Mouse (Mus musculus) right cerebral cortex, postnatal 25 days (tissue): ENCODE measurements at regions not wholly inside any gene's neighbourhood (a gene's known extent, or its start where the extent isn't known, plus 50 kb on each side); places are given as distances from the start of the nearest gene placed in this dataset.
A peak's percentile ranks its signal among the peaks of the same experiment; 100 is the strongest.

Source experiments
- DNase-seq: peaks from one replicate; pipeline ENCODE4 v3.0.0; 2022

- DNase-seq = no peak
Observed at GRCm38 (mm10) chr6:117514831-117515230, 326.1 kb upstream of the Zfp637 start.

GRCm38 (mm10) chr6:117516906-117517305 lies 324.1 kb upstream of the Zfp637 start:
- no peak for DNase-seq

GRCm38 (mm10) chr6:117518939-117519338 lies 322.0 kb upstream of the Zfp637 start:
- DNase-seq = no peak

DNA sequence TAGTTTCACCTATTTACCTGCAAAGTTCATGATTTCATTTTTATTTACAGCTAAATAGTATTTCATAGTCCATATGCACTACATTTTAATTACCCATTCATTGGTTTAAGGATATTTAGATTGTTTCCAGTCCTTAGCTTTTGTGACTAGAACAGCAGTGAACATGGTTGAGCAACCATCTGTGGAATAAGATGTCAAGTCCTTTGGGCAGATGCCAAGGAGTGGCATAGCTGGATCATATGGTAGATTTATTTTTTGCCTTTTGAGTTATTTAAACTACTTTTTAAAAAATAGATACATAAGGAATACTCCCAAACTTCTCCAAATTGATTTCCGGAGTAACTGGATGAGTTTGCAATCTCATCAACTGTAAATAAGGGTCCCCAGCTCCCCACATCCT lies 321.5 kb upstream of the Zfp637 start:
- no peak for DNase-seq

- no peak for DNase-seq
Observed at GRCm38 (mm10) chr6:117526161-117526935, 314.6 kb upstream of the Zfp637 start.

GRCm38 (mm10) chr6:117527526-117527925 lies 313.5 kb upstream of the Zfp637 start:
- DNase-seq = no peak

DNA sequence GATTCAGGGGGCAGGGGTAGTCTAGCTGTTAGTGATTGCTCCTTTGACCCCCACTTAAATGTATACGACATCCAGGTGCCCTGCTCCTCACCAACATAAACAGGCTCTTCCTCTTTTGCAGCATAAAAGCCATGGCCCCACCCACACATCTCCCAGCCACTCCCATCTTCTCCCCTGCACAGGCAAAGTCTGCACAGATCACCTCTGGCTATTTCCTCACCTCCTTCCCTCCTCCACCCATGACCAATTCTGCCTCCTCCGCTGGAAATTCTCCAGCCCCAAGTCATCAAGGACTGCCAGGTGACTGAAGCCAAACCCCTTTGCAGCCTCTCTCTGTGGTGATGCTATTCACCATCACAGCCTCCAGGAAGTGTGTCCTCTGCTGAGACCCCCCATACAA lies 306.8 kb upstream of the Zfp637 start:
- DNase-seq = no peak

GRCm38 (mm10) chr6:117534991-117535390 lies 306.0 kb upstream of the Zfp637 start:
- DNase-seq = no peak

DNA sequence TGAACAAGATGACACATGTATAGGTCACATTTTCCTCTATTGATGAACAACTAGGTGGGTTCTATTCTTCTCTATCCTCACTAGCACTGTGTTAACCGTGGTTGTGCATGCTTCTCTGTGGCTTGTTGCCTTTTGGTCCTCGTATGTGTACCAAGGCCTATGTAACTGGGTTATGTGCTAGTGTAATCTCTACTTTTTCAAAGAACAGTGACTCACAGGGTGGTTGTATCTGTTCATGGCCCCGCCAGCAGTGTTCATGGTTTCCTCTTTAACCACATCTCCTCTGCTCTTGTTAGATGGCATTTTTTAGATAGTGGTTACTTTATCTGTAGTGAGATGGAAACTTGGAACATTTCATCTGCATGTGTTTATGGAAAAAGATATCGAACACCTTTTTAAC lies 304.9 kb upstream of the Zfp637 start:
- DNase-seq = no peak

- no peak for DNase-seq
Observed at GRCm38 (mm10) chr6:117542431-117542830, 298.5 kb upstream of the Zfp637 start.

DNA sequence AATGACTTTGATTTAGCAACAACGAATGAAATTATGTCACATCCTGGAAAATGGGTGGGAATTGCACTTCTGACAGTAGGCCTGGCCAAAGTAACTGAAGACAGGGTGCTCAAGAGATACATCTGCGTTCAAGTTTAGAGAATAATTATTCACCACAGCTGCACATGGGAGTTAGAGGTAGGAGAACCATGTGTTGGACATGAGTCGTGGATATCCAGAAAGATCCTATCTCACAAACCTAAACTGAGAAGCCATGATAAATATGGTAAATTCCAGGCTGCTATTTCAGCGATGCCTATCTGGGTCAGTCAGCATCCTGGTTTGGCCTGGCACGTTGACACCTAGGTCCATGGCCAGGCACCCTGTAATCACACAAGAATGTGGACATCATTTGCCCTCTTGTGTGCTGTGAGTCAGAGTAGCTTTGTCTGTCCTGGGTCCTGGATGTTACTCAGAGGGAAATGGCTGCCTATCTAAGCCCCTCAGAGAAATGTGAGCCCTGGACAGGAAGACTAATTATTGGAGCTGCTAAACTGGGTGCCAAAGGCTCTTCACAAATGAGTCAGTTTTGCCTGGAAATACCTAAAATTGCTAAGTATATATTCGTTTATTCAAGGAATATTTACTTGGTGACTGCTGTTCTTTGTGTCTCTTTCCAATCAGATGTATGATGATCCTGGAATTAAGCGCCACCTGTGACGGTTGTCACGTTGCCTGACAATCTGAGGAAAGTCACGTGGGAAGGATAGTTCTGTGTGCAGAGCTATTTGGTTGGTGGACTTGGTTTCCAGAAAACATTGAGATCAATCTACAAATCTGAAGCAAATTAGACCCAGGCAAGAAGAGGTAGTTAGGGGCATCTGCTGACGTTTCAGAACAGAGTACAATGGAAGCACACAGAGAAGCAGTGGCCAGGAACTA lies 296.4 kb upstream of the Zfp637 start:
- DNase-seq = no peak

- DNase-seq = no peak
Observed at GRCm38 (mm10) chr6:117550930-117551329, 290.1 kb upstream of the Zfp637 start.

DNA sequence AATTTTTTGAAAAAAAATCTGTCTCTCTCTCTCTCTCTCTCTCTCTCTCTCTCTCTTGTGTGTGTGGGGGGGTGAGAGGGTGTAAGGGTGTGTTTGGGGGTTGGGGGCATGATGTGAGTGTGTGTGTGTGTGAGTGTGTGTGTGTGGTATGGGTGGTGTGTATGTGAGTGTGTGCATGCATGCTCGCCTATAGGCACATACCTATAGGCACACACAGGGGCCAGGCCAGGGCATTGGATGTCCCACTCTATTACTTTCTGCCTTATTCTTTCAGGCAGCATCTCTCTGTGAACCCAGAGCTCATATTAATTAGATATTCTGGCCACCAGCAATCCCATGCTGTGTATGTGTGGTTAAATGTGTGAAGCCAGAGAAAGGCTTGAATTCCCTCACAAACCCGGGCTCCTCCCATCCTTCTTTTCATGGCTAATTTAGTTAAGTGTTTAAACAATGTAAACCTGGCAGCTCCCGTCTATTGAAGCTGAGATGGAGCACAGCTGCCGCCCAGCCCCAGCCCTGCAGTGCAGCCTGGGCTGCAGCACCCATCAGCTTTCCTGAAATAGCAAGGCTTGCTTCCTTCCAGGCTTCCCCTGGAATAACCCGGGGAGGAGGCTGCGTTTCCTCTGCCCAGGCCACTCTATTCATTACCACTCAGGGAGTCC lies 288.8 kb upstream of the Zfp637 start:
- peak; percentile 17 for DNase-seq

GRCm38 (mm10) chr6:117563159-117563558 lies 277.8 kb upstream of the Zfp637 start:
- no peak for DNase-seq

GRCm38 (mm10) chr6:117563704-117564103 lies 277.3 kb upstream of the Zfp637 start:
- DNase-seq = no peak

GRCm38 (mm10) chr6:117566786-117567185 lies 274.2 kb upstream of the Zfp637 start:
- DNase-seq = no peak

DNA sequence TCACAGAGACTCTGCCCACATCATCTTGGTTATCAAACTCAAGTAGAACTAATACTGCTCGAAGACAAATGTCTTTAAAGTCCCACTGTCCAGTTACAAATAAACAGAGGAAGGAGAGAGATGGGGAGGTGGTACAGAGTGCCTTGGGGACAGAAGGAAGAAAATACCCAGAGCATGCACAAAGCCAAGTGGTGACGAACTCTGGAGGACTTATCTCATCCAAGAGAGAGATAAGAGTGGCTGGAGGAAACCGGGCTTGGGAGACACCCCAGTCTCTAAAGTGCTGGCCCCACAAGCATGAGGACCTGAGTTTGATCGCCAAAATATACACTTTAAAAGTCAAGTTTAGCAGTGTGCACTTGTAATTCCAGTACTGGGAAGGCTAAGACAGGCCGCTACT lies 273.3 kb upstream of the Zfp637 start:
- DNase-seq = no peak

DNA sequence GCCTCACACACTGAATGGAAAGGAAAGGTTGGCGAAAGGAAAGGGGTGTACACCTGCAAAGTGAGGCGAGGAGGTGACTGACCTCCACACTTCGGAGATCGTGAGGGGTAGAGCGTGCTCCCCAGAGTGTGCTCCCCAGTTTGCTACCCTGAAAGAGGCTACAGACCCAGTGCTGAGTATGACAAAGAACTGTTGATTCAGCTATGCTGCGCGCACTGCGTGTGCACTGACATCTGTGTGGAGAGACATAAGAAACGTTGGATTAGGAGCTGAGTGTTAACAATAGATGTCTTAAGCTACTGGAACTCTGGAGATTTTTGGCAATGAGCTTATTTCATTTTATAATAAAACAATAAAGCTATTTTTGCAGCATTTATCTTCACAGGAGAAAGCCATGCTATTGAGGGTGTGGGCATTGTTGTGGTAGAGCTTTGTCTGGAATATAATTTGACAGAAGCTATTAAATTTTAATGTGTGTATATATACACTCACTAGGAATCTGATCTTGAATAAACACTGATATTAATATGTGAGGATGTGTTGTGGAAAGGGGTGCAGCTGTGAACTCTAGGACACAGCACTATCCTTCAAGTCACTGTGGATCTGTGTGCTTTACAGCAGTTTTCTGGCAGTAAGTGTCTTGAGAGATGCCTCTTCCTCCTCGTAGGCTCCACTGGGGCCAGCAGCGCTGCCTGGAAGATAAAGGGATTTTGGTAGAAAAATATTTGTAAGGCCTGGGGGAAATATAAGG lies 271.2 kb upstream of the Zfp637 start:
- no peak for DNase-seq

DNA sequence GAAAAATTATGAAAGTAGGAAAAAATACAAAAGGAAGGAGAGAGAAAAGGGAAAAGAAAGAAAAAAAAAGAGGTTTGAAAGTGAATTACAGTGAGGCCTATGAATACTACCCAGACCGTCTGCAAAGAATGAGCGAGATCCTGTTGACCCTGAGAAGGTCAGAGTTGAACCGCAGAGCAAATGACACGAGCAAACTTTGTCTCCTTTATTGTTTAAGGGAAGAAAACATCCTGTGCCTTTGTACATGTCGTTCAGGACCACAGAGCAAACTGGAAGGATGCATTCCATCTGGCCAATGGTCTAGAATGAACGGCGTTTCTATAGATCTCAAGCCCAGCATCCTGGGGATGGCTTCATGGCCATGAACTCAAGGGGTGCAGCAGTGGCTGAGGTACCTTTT lies 270.6 kb upstream of the Zfp637 start:
- no peak for DNase-seq

GRCm38 (mm10) chr6:117570791-117571190 lies 270.2 kb upstream of the Zfp637 start:
- no peak for DNase-seq

DNA sequence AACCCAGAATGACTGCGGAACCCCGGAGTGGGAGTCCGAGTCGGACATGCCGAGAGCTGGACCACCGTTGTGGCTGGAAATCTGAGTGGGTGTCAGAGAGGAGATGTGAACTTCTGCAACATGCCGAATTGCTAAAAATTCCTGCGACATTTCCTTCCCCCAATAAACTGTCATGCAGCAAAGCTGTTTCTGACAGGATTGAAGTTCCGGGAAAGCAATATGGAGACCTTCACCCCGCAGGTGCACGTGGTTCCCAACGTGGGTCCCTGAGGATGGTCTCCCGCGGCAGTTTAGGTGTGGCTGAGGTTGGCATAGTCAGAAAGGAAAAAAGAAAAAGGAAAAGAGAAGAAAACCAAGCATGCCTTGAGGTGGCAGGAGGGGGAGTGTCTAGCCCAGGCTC lies 269.0 kb upstream of the Zfp637 start:
- no peak for DNase-seq

- no peak for DNase-seq
Observed at GRCm38 (mm10) chr6:117573371-117573770, 267.6 kb upstream of the Zfp637 start.

- no peak for DNase-seq
Observed at GRCm38 (mm10) chr6:117574146-117574545, 266.8 kb upstream of the Zfp637 start.
